Mouse (Mus musculus) CH12.LX (cell line): ENCODE results near the gene Rasip1. TPM values are rescaled to one million over a fixed set of nuclear protein-coding genes. Genes with fewer than 3 reads are reported as not detected.

ENCODE experiments used
- DNase-seq: peaks from one replicate; pipeline ENCODE4 v3.0.0-alpha.2; 2013; ENCODE audit errors: extremely low read depth
- H3K27ac ChIP-seq: 2 replicates; pipeline ENCODE4 v1.5.1; 2012; ENCODE audit warnings: low read depth, mild to moderate bottlenecking, control low read depth, moderate library complexity; ENCODE audit not compliant: insufficient read depth
- H3K27me3 ChIP-seq: replicated peaks from 2 replicates; pipeline ENCODE3; 2012; ENCODE audit warnings: inconsistent platforms
- H3K36me3 ChIP-seq, 2 experiments: replicated peaks in 1 of 2; 2 replicates each; pipeline versions ENCODE3 to v1.6.1; 2012; ENCODE audit warnings: inconsistent platforms in 1 of 2, low read length in 1 of 2, mild to moderate bottlenecking in 1 of 2, mixed read lengths in 1 of 2, moderate library complexity in 1 of 2; ENCODE audit not compliant: control insufficient read depth in 1 of 2, insufficient read depth in 1 of 2
- H3K4me1 ChIP-seq, 2 experiments: 2 replicates each; pipeline ENCODE4 v1.6.1; 2012; ENCODE audit warnings: inconsistent platforms in 1 of 2, moderate library complexity in 1 of 2; ENCODE audit not compliant: insufficient read depth in 2 of 2, control insufficient read depth in 1 of 2
- H3K4me2 ChIP-seq: 2 replicates; pipeline ENCODE4 v1.6.1; 2012; ENCODE audit warnings: low read depth, mild to moderate bottlenecking, control low read depth; ENCODE audit not compliant: poor library complexity, insufficient read depth, severe bottlenecking
- H3K4me3 ChIP-seq, 3 experiments: fragments of 150-350 bp in 1 of 3; sonication (generic) in 1 of 3; replicated peaks in 1 of 3; 2 replicates each; pipeline versions ENCODE3 to v1.5.1; 2011 to 2012; ENCODE audit warnings: low read depth in 2 of 3, low read length in 2 of 3, mild to moderate bottlenecking in 2 of 3, moderate library complexity in 2 of 3, control low read depth in 1 of 3, improper control_type of control experiment in 1 of 3, inconsistent platforms in 1 of 3, mixed read lengths in 1 of 3; ENCODE audit not compliant: poor library complexity in 1 of 3
- H3K79me2 ChIP-seq: replicated peaks from 2 replicates; pipeline ENCODE4 v1.6.1; 2012; ENCODE audit warnings: mild to moderate bottlenecking, moderate library complexity; ENCODE audit not compliant: control insufficient read depth, poor library complexity, insufficient read depth, severe bottlenecking; ENCODE audit errors: extremely low read depth
- H3K9ac ChIP-seq: 2 replicates; pipeline ENCODE4 v1.6.1; 2012; ENCODE audit warnings: low read depth, mild to moderate bottlenecking, control low read depth, moderate library complexity; ENCODE audit not compliant: insufficient read depth
- H3K9me3 ChIP-seq: replicated peaks from 2 replicates; pipeline ENCODE3; 2012; ENCODE audit warnings: low read length, inconsistent platforms, mixed read lengths
- BHLHE40 ChIP-seq: IDR thresholded peaks from 2 replicates; pipeline ENCODE4 v1.6.1; 2011; ENCODE audit warnings: mild to moderate bottlenecking, low read depth, low read length, improper control_type of control experiment
- CHD1 ChIP-seq: IDR thresholded peaks from 2 replicates; pipeline ENCODE4 v1.6.1; 2012; ENCODE audit warnings: low read depth, low read length, improper control_type of control experiment, inconsistent platforms
- CHD2 ChIP-seq: IDR thresholded peaks from 2 replicates; pipeline ENCODE4 v1.6.1; 2011; ENCODE audit warnings: low read length, improper control_type of control experiment
- E2F4 ChIP-seq: IDR thresholded peaks from 2 replicates; pipeline ENCODE4 v1.6.1; 2011; ENCODE audit warnings: low read depth, low read length, improper control_type of control experiment; ENCODE audit not compliant: insufficient replicate concordance
- EP300 ChIP-seq: IDR thresholded peaks from 2 replicates; pipeline ENCODE4 v1.6.1; 2011; ENCODE audit warnings: low read length, improper control_type of control experiment
- ETS1 ChIP-seq: conservative IDR thresholded peaks from 2 replicates; pipeline ENCODE4 v1.6.1; 2012; ENCODE audit warnings: low read depth, mild to moderate bottlenecking, inconsistent platforms, low read length, improper control_type of control experiment, moderate library complexity
- HCFC1 ChIP-seq: IDR thresholded peaks from 2 replicates; pipeline ENCODE4 v1.6.1; 2012; ENCODE audit warnings: low read depth, mild to moderate bottlenecking, inconsistent platforms, low read length, improper control_type of control experiment
- IRF4 ChIP-seq: IDR thresholded peaks from 2 replicates; pipeline ENCODE4 v1.6.1; 2014; ENCODE audit warnings: low read depth, mild to moderate bottlenecking, inconsistent platforms, low read length, improper control_type of control experiment
- JUN ChIP-seq: IDR thresholded peaks from 2 replicates; pipeline ENCODE4 v1.6.1; 2011; ENCODE audit warnings: low read depth, mild to moderate bottlenecking, low read length, improper control_type of control experiment, moderate library complexity; ENCODE audit not compliant: insufficient read depth
- TCF12 ChIP-seq: IDR thresholded peaks from 2 replicates; pipeline ENCODE4 v1.6.1; 2014; ENCODE audit warnings: low read depth, mild to moderate bottlenecking, inconsistent platforms, low read length, improper control_type of control experiment
- dilution Hi-C: fragments of 300-500 bp; cut with MboI; formaldehyde crosslinking; loops from 2 replicates; pipeline ENCODE4 v1.14.3; 2020; ENCODE audit warnings: low sequenced_read_pairs; ENCODE audit not compliant: extremely low pct_unique_long_range_greater_than_20kb, extremely low pct_ligation_motif_present
- in situ Hi-C: fragments of 300-500 bp; cut with MboI; formaldehyde crosslinking; loops from 3 replicates; pipeline ENCODE4 v1.14.3; 2019; ENCODE audit warnings: low sequenced_read_pairs, low pct_ligation_motif_present, low pct_unique_long_range_greater_than_20kb, mixed read lengths
- polyA plus RNA-seq: library from polyadenylated mRNA; unstranded; fragments of >175 nt; gene quantifications from 2 replicates; pipeline ENCODE4 v1.2.1, GENCODE M21; 2012; ENCODE audit warnings: low read depth; ENCODE audit not compliant: insufficient read length
- total RNA-seq, 2 experiments: library from RNA; depleted of rRNA; stranded (reverse); fragments of 300-350 nt in 1 of 2; fragments of >200 nt in 1 of 2; gene quantifications; 2 replicates each; pipeline ENCODE4 v1.2.3; 2012 to 2014

The Rasip1 gene
- total and polyA plus RNA-seq, 3 experiments = 0.46 to 2.9 (median 0.77) TPM

- DNase-seq = peak; percentile 21
- peaks cover 14 to 66% of the 10 kb centered on the region in 2 experiments for H3K4me1 ChIP-seq
- peaks cover 0 to 22% of the 10 kb centered on the region in 2 experiments for H3K36me3 ChIP-seq
- no peak overlapping the region for H3K9ac ChIP-seq
- H3K9me3 ChIP-seq = peaks cover 17% of the 10 kb centered on the region
- no peaks in the 10 kb centered on the region for H3K79me2 ChIP-seq
- in situ Hi-C loops (loop anchor here (5.0 kb wide), 1 partner anchor 46 kb away; the partner anchor contains the start of gene Ntn5), dilution Hi-C loops (no loop called here)
- H3K27me3 ChIP-seq = no peaks in the 10 kb centered on the region
- H3K27ac ChIP-seq = no peak overlapping the region
- H3K4me2 ChIP-seq = no peak overlapping the region
- no peak overlapping the region for H3K4me3 ChIP-seq
- TF ChIP-seq JUN = no peak
- TF ChIP-seq BHLHE40 = no peak
- TF ChIP-seq CHD1 = no peak
- TF ChIP-seq HCFC1 = peak; percentile 50
Measured at GRCm38 (mm10) chr7:45635711-45636688, 8.7 kb downstream of the Rasip1 start.

- dilution Hi-C loops = no loop called here
- Histone ChIP-seq H3K27me3 (no peaks in the 10 kb centered on the region), H3K4me1 (peaks cover 20 to 83% of the 10 kb centered on the region in 2 experiments), H3K4me3 (no peak overlapping the region), H3K9me3 (peaks cover 10% of the 10 kb centered on the region), H3K9ac (no peak overlapping the region), H3K4me2 (no peak overlapping the region), H3K36me3 (peaks cover 0 to 14% of the 10 kb centered on the region in 2 experiments), H3K27ac (no peak overlapping the region), H3K79me2 (no peaks in the 10 kb centered on the region)
- TF ChIP-seq E2F4 (no peak), CHD2 (no peak), TCF12 (peak; percentile 39; the same call in 1 of the 2 replicates), EP300 (peak; percentile 26; the same call in 1 of the 2 replicates), ETS1 (peak; percentile 27), IRF4 (peak; percentile 51; the same call in 1 of the 2 replicates)
- DNase-seq = peak; percentile 48
- in situ Hi-C loops = loop anchor here (5.0 kb wide), 1 partner anchor 45 kb away; the partner anchor contains the start of gene Ntn5
Measured at GRCm38 (mm10) chr7:45637710-45638109, 10.4 kb downstream of the Rasip1 start.
